Mouse (Mus musculus): ENCODE data around the gene Fhit. TPM values are rescaled to one million over a fixed set of nuclear protein-coding genes. Genes with fewer than 3 reads are reported as not detected.

Gene Fhit
- total and polyA plus RNA-seq, 2 experiments from 2014 or later: 2.5 to 12.5 TPM

- no peak overlapping the region for H3K9ac ChIP-seq (replicated peaks; ENCODE audit: low read length)
- DNase-seq (ENCODE audit: low spot score) (no peak), ATAC-seq (no peak)
- H3K4me1 ChIP-seq (ENCODE audit: insufficient read depth, low read length): no peaks in the 10 kb centered on the region
- no peaks in the 10 kb centered on the region for H3K36me3 ChIP-seq (ENCODE audit: insufficient read depth, low read length)
- no peaks in the 10 kb centered on the region for H3K9me3 ChIP-seq (ENCODE audit: low read length)
- H3K4me2 ChIP-seq (ENCODE audit: low read depth, low read length): no peak overlapping the region
- 43% methylated on average over 1 of the region's 1 CpGs for WGBS
- H3K4me3 ChIP-seq (ENCODE audit: low read length): no peak overlapping the region
- no peaks in the 10 kb centered on the region for H3K27me3 ChIP-seq (ENCODE audit: insufficient read depth, low read length)
- TF ChIP-seq CTCF (IDR thresholded peaks at IDR 0.05; ENCODE audit: low read depth): no peak
- no peak overlapping the region for H3K27ac ChIP-seq
These were observed 1613.9 kb downstream of the Fhit start for GRCm38 (mm10) chr14:9547952-9548351.

GRCm38 (mm10) chr14:9544364-9544763, 1617.5 kb downstream of the Fhit start:
- TF ChIP-seq CTCF (IDR thresholded peaks at IDR 0.05; ENCODE audit: low read depth): no peak
- Histone ChIP-seq H3K9ac (replicated peaks; ENCODE audit: low read length) (no peak overlapping the region), H3K9me3 (ENCODE audit: low read length) (no peaks in the 10 kb centered on the region), H3K27ac (no peak overlapping the region), H3K4me1 (ENCODE audit: insufficient read depth, low read length) (no peaks in the 10 kb centered on the region), H3K4me3 (ENCODE audit: low read length) (no peak overlapping the region), H3K36me3 (ENCODE audit: insufficient read depth, low read length) (no peaks in the 10 kb centered on the region), H3K27me3 (ENCODE audit: insufficient read depth, low read length) (no peaks in the 10 kb centered on the region), H3K4me2 (ENCODE audit: low read depth, low read length) (no peak overlapping the region)
- 85% methylated on average over 3 of the region's 3 CpGs for WGBS
- no peak for ATAC-seq
- DNase-seq (ENCODE audit: low spot score): no peak

GRCm38 (mm10) chr14:9535491-9535890, 1626.3 kb downstream of the Fhit start:
- 47% methylated on average over 6 of the region's 6 CpGs for WGBS
- Histone ChIP-seq H3K9ac (replicated peaks; ENCODE audit: low read length) (no peak overlapping the region), H3K9me3 (ENCODE audit: low read length) (no peaks in the 10 kb centered on the region), H3K36me3 (ENCODE audit: insufficient read depth, low read length) (no peaks in the 10 kb centered on the region), H3K27ac (no peak overlapping the region), H3K4me3 (ENCODE audit: low read length) (no peak overlapping the region), H3K27me3 (ENCODE audit: insufficient read depth, low read length) (no peaks in the 10 kb centered on the region), H3K4me2 (ENCODE audit: low read depth, low read length) (no peak overlapping the region), H3K4me1 (ENCODE audit: insufficient read depth, low read length) (no peaks in the 10 kb centered on the region)
- no peak for DNase-seq (ENCODE audit: low spot score)
- no peak for ATAC-seq
- TF ChIP-seq CTCF (IDR thresholded peaks at IDR 0.05; ENCODE audit: low read depth): no peak

- H3K27me3 ChIP-seq (ENCODE audit: insufficient read depth, low read length): no peaks in the 10 kb centered on the region
- ATAC-seq (no peak), DNase-seq (ENCODE audit: low spot score) (no peak)
- no peak overlapping the region for H3K27ac ChIP-seq
- H3K9ac ChIP-seq (replicated peaks; ENCODE audit: low read length): no peak overlapping the region
- no peak for TF ChIP-seq CTCF (IDR thresholded peaks at IDR 0.05; ENCODE audit: low read depth)
- no peaks in the 10 kb centered on the region for H3K9me3 ChIP-seq (ENCODE audit: low read length)
- H3K4me3 ChIP-seq (ENCODE audit: low read length): no peak overlapping the region
- H3K4me1 ChIP-seq (ENCODE audit: insufficient read depth, low read length): no peaks in the 10 kb centered on the region
- WGBS: 86% methylated on average over 4 of the region's 4 CpGs
- no peak overlapping the region for H3K4me2 ChIP-seq (ENCODE audit: low read depth, low read length)
- no peaks in the 10 kb centered on the region for H3K36me3 ChIP-seq (ENCODE audit: insufficient read depth, low read length)
These were observed 1632.6 kb downstream of the Fhit start for GRCm38 (mm10) chr14:9529247-9529646.

GRCm38 (mm10) chr14:9526136-9526535, 1635.7 kb downstream of the Fhit start:
- H3K9ac ChIP-seq (replicated peaks; ENCODE audit: low read length): no peak overlapping the region
- DNase-seq (ENCODE audit: low spot score) (no peak), ATAC-seq (no peak)
- H3K4me1 ChIP-seq (ENCODE audit: insufficient read depth, low read length): no peaks in the 10 kb centered on the region
- no peak overlapping the region for H3K27ac ChIP-seq
- TF ChIP-seq CTCF (IDR thresholded peaks at IDR 0.05; ENCODE audit: low read depth): no peak
- H3K4me2 ChIP-seq (ENCODE audit: low read depth, low read length): no peak overlapping the region
- H3K36me3 ChIP-seq (ENCODE audit: insufficient read depth, low read length): no peaks in the 10 kb centered on the region
- no peak overlapping the region for H3K4me3 ChIP-seq (ENCODE audit: low read length)
- WGBS: 90% methylated on average over 3 of the region's 3 CpGs
- no peaks in the 10 kb centered on the region for H3K9me3 ChIP-seq (ENCODE audit: low read length)
- no peaks in the 10 kb centered on the region for H3K27me3 ChIP-seq (ENCODE audit: insufficient read depth, low read length)

GRCm38 (mm10) chr14:9517651-9518050, 1644.2 kb downstream of the Fhit start:
- ATAC-seq (no peak), DNase-seq (ENCODE audit: low spot score) (no peak)
- Histone ChIP-seq H3K27me3 (ENCODE audit: insufficient read depth, low read length) (no peaks in the 10 kb centered on the region), H3K36me3 (ENCODE audit: insufficient read depth, low read length) (no peaks in the 10 kb centered on the region), H3K4me2 (ENCODE audit: low read depth, low read length) (no peak overlapping the region), H3K9ac (replicated peaks; ENCODE audit: low read length) (no peak overlapping the region), H3K27ac (no peak overlapping the region), H3K9me3 (ENCODE audit: low read length) (no peaks in the 10 kb centered on the region), H3K4me1 (ENCODE audit: insufficient read depth, low read length) (no peaks in the 10 kb centered on the region), H3K4me3 (ENCODE audit: low read length) (no peak overlapping the region)
- TF ChIP-seq CTCF (IDR thresholded peaks at IDR 0.05; ENCODE audit: low read depth): no peak
- 83% methylated on average over 2 of the region's 2 CpGs for WGBS

GRCm38 (mm10) chr14:9509678-9510077, 1652.2 kb downstream of the Fhit start:
- no peak for DNase-seq (ENCODE audit: low spot score)
- H3K4me1 ChIP-seq (ENCODE audit: insufficient read depth, low read length): no peaks in the 10 kb centered on the region
- WGBS: 97% methylated on average over 1 of the region's 1 CpGs
- no peaks in the 10 kb centered on the region for H3K36me3 ChIP-seq (ENCODE audit: insufficient read depth, low read length)
- no peak overlapping the region for H3K4me3 ChIP-seq (ENCODE audit: low read length)
- no peak for TF ChIP-seq CTCF (IDR thresholded peaks at IDR 0.05; ENCODE audit: low read depth)
- H3K27me3 ChIP-seq (ENCODE audit: insufficient read depth, low read length): no peaks in the 10 kb centered on the region
- no peak overlapping the region for H3K9ac ChIP-seq (replicated peaks; ENCODE audit: low read length)
- no peak overlapping the region for H3K27ac ChIP-seq
- no peak for ATAC-seq
- no peak overlapping the region for H3K4me2 ChIP-seq (ENCODE audit: low read depth, low read length)
- H3K9me3 ChIP-seq (ENCODE audit: low read length): no peaks in the 10 kb centered on the region

Other genes starting within 250 kb of the Fhit start
- gene Gm3839, start 194.7 kb upstream of the Fhit start, total RNA-seq (2014; rRNA removed): 2.2 and 4.7 TPM in 2 replicates
- gene Gm3839, start 194.7 kb upstream of the Fhit start, polyA plus RNA-seq (2015; fragmentation: Nextera tagmentation; extraction: Ambion mirVana): 1.6 and 1.8 TPM in 2 replicates

Measured in hindbrain, postnatal 0 days (tissue).